Mouse (Mus musculus): Measurements from ENCODE around the gene Gm4131. TPM values are rescaled to one million over a fixed set of nuclear protein-coding genes. Genes with fewer than 3 reads are reported as not detected.

Gene Gm4131
- polyA plus RNA-seq, 1 experiment = not detected

DNA sequence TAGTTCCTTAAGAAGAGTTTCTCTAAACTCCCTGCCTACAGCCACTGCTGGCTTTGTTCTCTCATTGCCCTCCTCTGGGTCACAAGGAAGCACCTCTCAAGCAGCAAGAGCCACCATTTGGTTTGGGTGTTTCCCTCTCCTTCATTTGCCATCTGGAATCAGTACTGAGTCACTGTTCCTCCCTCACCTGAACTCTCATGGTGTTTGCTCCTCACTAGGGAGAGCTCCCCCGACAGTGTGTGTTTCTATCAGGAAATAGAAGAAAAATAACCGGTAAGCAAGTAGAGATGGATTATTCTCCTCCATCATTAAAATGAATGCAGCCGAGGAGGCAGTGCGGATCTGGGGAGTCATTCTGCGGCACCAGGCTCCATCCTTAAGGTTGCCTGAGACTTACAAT lies 2.7 kb upstream of the Gm4131 start:
- Histone ChIP-seq H3K4me3 (ENCODE audit: control insufficient read depth, insufficient read depth, low read length) (no peak overlapping the region), H3K27ac (ENCODE audit: control insufficient read depth, insufficient read depth, low read length) (no peak overlapping the region), H3K27me3 (ENCODE audit: control insufficient read depth, insufficient read depth, low read length) (no peaks in the 10 kb centered on the region), H3K36me3 (ENCODE audit: control insufficient read depth, insufficient read depth, low read length) (no peaks in the 10 kb centered on the region), H3K4me1 (replicated peaks; ENCODE audit: control insufficient read depth, insufficient read depth, low read length) (no peaks in the 10 kb centered on the region)
- TF ChIP-seq POLR2A (IDR thresholded peaks at IDR 0.05; ENCODE audit: control insufficient read depth, extremely low read depth, insufficient read depth, low read length, poor library complexity) (no peak), CTCF (IDR thresholded peaks at IDR 0.05; ENCODE audit: borderline replicate concordance, control insufficient read depth, extremely low read depth, insufficient read depth, low read length, poor library complexity) (no peak)
- 97% methylated on average over 5 of the region's 5 CpGs for WGBS
- no peak for DNase-seq

DNA sequence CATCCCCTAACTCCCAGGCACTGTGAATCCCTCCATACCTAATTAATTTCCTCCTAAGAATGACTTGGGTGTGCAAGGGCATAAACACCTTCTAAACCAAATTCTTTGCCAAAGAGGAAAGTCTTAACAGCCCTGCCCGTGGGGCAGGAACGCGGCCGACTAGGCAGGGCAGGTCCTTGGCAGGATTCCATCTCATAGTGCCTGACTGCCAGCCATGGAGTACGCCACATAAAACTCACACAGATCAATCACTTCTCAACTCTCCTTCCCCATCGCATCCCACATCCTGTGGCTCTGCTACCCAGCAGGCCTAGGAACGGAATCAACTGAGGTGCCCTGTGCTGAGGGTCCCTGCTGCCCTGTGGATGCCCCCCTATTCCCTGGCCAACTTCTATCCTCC lies 3.0 kb downstream of the Gm4131 start:
- WGBS = 58% methylated on average over 7 of the region's 7 CpGs
- no peak overlapping the region for H3K27ac ChIP-seq (ENCODE audit: control insufficient read depth, insufficient read depth, low read length)
- no peaks in the 10 kb centered on the region for H3K4me1 ChIP-seq (replicated peaks; ENCODE audit: control insufficient read depth, insufficient read depth, low read length)
- DNase-seq = no peak
- H3K36me3 ChIP-seq (ENCODE audit: control insufficient read depth, insufficient read depth, low read length) = no peaks in the 10 kb centered on the region
- H3K27me3 ChIP-seq (ENCODE audit: control insufficient read depth, insufficient read depth, low read length) = no peaks in the 10 kb centered on the region
- H3K4me3 ChIP-seq (ENCODE audit: control insufficient read depth, insufficient read depth, low read length) = no peak overlapping the region
- no peak for TF ChIP-seq POLR2A (IDR thresholded peaks at IDR 0.05; ENCODE audit: control insufficient read depth, extremely low read depth, insufficient read depth, low read length, poor library complexity)
- TF ChIP-seq CTCF (IDR thresholded peaks at IDR 0.05; ENCODE audit: borderline replicate concordance, control insufficient read depth, extremely low read depth, insufficient read depth, low read length, poor library complexity) = no peak

DNA sequence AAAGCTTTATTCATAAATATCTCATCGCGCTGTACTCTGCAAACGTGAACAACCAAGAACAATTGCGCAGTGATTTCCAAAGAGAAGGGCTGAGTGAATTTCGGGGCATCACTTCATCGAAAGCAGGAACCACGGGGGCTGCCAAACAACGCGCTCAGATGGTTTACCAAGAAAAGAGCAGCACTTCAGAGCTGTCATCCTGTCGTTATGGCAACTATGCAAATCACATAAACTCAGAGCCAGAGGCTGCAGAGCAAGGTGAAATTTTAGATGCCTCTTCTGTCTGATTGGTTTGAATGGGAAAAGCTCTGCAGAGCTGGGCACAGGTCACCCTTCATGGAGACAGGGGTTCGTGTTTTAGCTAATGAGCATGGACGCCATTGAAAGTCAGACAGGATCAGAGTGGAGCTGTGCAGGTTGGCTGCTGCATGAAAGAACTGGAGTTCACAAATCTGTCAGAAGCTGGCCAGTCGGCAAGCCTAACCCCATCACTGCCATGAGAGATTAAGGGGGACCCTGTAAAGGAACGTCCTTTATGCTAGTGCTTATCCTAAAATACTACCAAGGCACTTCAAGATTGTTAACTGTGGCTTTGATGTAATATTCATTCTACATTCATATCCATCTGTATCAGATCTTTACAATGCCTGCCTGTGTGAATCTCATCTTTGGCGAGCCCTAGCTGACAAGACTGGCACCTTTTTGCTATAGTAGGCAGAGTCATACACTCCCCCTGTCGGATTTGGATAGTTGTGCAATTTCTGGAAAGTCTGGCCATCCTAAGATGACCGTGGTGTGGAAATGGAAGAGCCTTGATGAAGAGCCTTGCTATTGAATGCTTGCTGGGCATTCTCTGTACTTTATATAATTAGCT lies 4.6 kb downstream of the Gm4131 start:
- no peak overlapping the region for H3K4me3 ChIP-seq (ENCODE audit: control insufficient read depth, insufficient read depth, low read length)
- no peaks in the 10 kb centered on the region for H3K4me1 ChIP-seq (replicated peaks; ENCODE audit: control insufficient read depth, insufficient read depth, low read length)
- no peak for DNase-seq
- no peak overlapping the region for H3K27ac ChIP-seq (ENCODE audit: control insufficient read depth, insufficient read depth, low read length)
- H3K27me3 ChIP-seq (ENCODE audit: control insufficient read depth, insufficient read depth, low read length) = no peaks in the 10 kb centered on the region; the same call in 1 of the 2 replicates
- no peaks in the 10 kb centered on the region for H3K36me3 ChIP-seq (ENCODE audit: control insufficient read depth, insufficient read depth, low read length)
- TF ChIP-seq CTCF (IDR thresholded peaks at IDR 0.05; ENCODE audit: borderline replicate concordance, control insufficient read depth, extremely low read depth, insufficient read depth, low read length, poor library complexity) (no peak), POLR2A (IDR thresholded peaks at IDR 0.05; ENCODE audit: control insufficient read depth, extremely low read depth, insufficient read depth, low read length, poor library complexity) (no peak)
- WGBS = 80% methylated on average over 17 of the region's 17 CpGs

DNA sequence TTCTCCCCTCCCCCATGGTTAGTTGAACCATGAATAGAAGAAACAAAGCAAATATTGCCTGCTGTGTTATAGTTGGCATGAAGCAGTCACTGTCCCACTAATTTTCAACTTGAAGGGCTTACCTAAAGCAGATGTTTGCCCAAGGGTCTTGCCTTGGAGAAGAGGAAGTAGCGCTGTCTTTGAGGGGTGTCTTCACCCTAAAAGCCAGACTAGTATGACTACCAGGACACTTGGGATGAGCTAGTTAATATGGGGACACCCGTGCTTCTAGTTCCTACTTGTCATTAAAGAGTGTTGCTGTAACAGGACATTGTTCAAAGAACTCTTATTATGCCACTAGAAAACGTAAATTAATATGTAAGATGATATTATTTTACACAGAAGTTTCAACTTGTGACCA lies 9.6 kb downstream of the Gm4131 start:
- DNase-seq = no peak
- Histone ChIP-seq H3K4me1 (replicated peaks; ENCODE audit: control insufficient read depth, insufficient read depth, low read length) (peaks cover 8% of the 10 kb centered on the region), H3K36me3 (ENCODE audit: control insufficient read depth, insufficient read depth, low read length) (no peaks in the 10 kb centered on the region), H3K4me3 (ENCODE audit: control insufficient read depth, insufficient read depth, low read length) (no peak overlapping the region), H3K27me3 (ENCODE audit: control insufficient read depth, insufficient read depth, low read length) (peaks cover 3% of the 10 kb centered on the region; the same call in 1 of the 2 replicates), H3K27ac (ENCODE audit: control insufficient read depth, insufficient read depth, low read length) (no peak overlapping the region)
- TF ChIP-seq POLR2A (IDR thresholded peaks at IDR 0.05; ENCODE audit: control insufficient read depth, extremely low read depth, insufficient read depth, low read length, poor library complexity) (no peak), CTCF (IDR thresholded peaks at IDR 0.05; ENCODE audit: borderline replicate concordance, control insufficient read depth, extremely low read depth, insufficient read depth, low read length, poor library complexity) (no peak)
- WGBS = 82% methylated on average over 3 of the region's 3 CpGs

DNA sequence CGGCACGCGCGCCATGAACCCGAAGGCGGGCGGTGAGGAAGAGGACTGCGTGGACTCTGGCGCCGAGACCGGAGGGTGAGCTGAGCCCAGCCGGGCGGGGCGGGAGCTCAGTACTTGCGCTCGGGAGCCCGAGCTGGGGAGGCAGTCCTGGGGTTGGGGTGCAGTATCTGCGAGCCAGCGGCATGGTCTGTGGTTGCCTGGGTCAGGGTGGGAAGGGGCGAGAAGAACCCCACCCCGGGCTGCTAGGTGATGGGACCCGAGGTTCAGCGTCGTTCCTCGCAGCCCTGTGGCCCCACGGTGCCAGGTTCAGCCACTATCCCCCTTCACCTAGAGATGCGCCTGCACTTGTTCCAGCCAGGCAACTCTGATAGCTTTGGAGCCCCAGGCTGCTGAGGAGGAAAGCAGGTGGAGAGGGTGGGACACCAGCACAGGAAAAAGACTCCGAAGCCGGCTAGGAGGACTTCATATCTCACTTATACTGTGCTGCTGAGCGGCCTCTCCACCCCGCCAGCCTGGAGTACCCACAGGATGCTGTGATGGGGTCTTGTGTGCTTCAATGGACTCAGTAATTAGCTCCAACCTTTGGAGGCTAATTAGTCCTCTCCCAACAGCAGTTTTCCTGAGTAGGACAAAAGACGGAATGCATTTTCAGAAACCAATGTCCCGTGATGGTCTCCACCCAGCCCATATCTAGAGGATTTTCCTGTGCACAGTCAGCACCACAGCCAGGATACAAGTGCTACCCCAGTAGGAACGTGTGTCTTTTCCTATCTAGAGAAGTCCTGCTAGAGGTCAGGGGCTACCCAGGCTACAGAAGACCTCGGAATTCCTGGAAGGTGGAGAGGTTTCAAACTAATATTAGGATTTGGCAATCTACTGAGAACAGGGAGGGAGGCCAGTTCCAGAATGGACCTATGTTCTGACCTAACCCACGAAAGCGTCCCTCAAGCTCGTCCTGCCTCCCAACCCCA lies 10.6 kb downstream of the Gm4131 start:
- Histone ChIP-seq H3K27me3 (ENCODE audit: control insufficient read depth, insufficient read depth, low read length) (peaks cover 3% of the 10 kb centered on the region; the same call in 1 of the 2 replicates), H3K27ac (ENCODE audit: control insufficient read depth, insufficient read depth, low read length) (no peak overlapping the region), H3K4me1 (replicated peaks; ENCODE audit: control insufficient read depth, insufficient read depth, low read length) (peaks cover 8% of the 10 kb centered on the region), H3K36me3 (ENCODE audit: control insufficient read depth, insufficient read depth, low read length) (no peaks in the 10 kb centered on the region), H3K4me3 (ENCODE audit: control insufficient read depth, insufficient read depth, low read length) (peak overlapping the region; percentile 37)
- 20% methylated on average over 37 of the region's 38 CpGs for WGBS
- TF ChIP-seq POLR2A (IDR thresholded peaks at IDR 0.05; ENCODE audit: control insufficient read depth, extremely low read depth, insufficient read depth, low read length, poor library complexity) (no peak), CTCF (IDR thresholded peaks at IDR 0.05; ENCODE audit: borderline replicate concordance, control insufficient read depth, extremely low read depth, insufficient read depth, low read length, poor library complexity) (no peak)
- no peak for DNase-seq

DNA sequence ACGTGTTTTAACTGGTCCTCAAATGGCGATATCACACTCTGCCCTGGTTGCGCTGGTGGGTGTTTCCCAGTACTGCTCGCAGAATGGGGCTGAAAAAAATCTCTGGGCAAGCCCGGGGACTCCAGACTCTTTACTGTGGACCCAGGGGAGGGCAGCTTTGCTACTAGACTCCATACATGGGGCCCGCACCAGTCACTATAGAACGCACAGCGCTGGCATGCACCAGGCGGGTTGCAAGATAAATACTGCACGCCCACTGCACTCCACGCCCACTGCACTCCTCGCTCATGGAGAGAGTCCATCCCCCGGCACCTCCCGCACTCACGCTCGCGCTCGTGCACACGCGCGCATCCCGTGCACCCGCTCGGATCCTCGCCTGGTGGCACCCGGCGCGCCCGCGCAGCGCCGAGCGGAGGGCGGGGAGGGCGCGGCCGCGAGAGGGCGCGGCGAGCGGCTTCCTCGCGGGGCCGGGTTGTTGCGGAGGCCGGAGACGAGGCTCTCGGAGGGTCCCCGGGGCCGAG lies 11.4 kb downstream of the Gm4131 start, which contains the start of gene Fam124a:
TSS of gene Fam124a (plus strand) at position 429 of the 521 bp plus-strand sequence.
- Histone ChIP-seq H3K4me1 (replicated peaks; ENCODE audit: control insufficient read depth, insufficient read depth, low read length) (peaks cover 8% of the 10 kb centered on the region), H3K27me3 (ENCODE audit: control insufficient read depth, insufficient read depth, low read length) (peaks cover 3% of the 10 kb centered on the region; the same call in 1 of the 2 replicates), H3K4me3 (ENCODE audit: control insufficient read depth, insufficient read depth, low read length) (peak within 1 kb of the TSS; percentile 37), H3K27ac (ENCODE audit: control insufficient read depth, insufficient read depth, low read length) (no peak within 1 kb of the TSS), H3K36me3 (ENCODE audit: control insufficient read depth, insufficient read depth, low read length) (no peaks in the 10 kb centered on the region)
- DNase-seq = peak; percentile 45
- WGBS = 1% methylated on average over 51 of the region's 51 CpGs
- TF ChIP-seq CTCF (IDR thresholded peaks at IDR 0.05; ENCODE audit: borderline replicate concordance, control insufficient read depth, extremely low read depth, insufficient read depth, low read length, poor library complexity) (peak; percentile 83; the same call in 1 of the 2 replicates), POLR2A (IDR thresholded peaks at IDR 0.05; ENCODE audit: control insufficient read depth, extremely low read depth, insufficient read depth, low read length, poor library complexity) (no peak)
